Mouse (Mus musculus) effector memory CD4-positive, alpha-beta T cell, adult 7 months (primary cell): Measurements from ENCODE around the gene Rnf186. TPM values are rescaled to one million over a fixed set of nuclear protein-coding genes. Genes with fewer than 3 reads are reported as not detected.

Experiments
- polyA plus RNA-seq: library from polyadenylated mRNA; unstranded; fragments of 100-300 nt; shearing (Covaris generic); gene quantifications from one replicate; pipeline ENCODE4 v1.2.1, GENCODE M21; 2017

Gene Rnf186
- polyA plus RNA-seq = not detected

GRCm38 (mm10) chr4:138966866-138967265 is at the start of gene Rnf186:
Rnf186 (plus strand) TSS chr4:138967112.

GRCm38 (mm10) chr4:138972827-138973718 is 6.2 kb downstream of the Rnf186 start, which contains the start of gene Tmco4:
Tmco4 (plus strand) TSS chr4:138972888.

Other genes starting within 250 kb of the Rnf186 start
- not detected for gene Pla2g2c, start 242.3 kb upstream of the Rnf186 start, polyA plus RNA-seq
- 0.43 TPM for gene Ubxn10, start 229.9 kb upstream of the Rnf186 start, polyA plus RNA-seq
- not detected for gene Pla2g2f, start 209.5 kb upstream of the Rnf186 start, polyA plus RNA-seq
- 0.52 TPM for gene Pla2g2d, start 191.4 kb upstream of the Rnf186 start, polyA plus RNA-seq
- not detected for gene Pla2g5, start 103.6 kb upstream of the Rnf186 start, polyA plus RNA-seq
- gene Gm13030, start 93.1 kb upstream of the Rnf186 start, polyA plus RNA-seq = not detected
- not detected for gene Pla2g2e, start 89.2 kb upstream of the Rnf186 start, polyA plus RNA-seq
- gene Otud3, start 53.2 kb upstream of the Rnf186 start, polyA plus RNA-seq = 6.4 TPM
- gene Tmco4, start 5.8 kb downstream of the Rnf186 start, polyA plus RNA-seq = 35.5 TPM
- not detected for gene Htr6, start 108.5 kb downstream of the Rnf186 start, polyA plus RNA-seq
- not detected for gene Nbl1, start 125.9 kb downstream of the Rnf186 start, polyA plus RNA-seq
- 244 TPM for gene Minos1, start 164.0 kb downstream of the Rnf186 start, polyA plus RNA-seq
- gene Capzb, start 225.8 kb downstream of the Rnf186 start, polyA plus RNA-seq = 579 TPM